Mouse (Mus musculus) heart, embryonic 11.5 days (tissue): Measurements from ENCODE around the gene Cemip2. TPM values are rescaled to one million over a fixed set of nuclear protein-coding genes. Genes with fewer than 3 reads are reported as not detected.

ENCODE experiments used
- ATAC-seq: fragments of 200-750 bp; cut with Nextera tagmentation; replicated peaks from 2 replicates; pipeline ENCODE4 v1.8.0; 2017; ENCODE audit warnings: moderate library complexity; ENCODE audit not compliant: insufficient number of reproducible peaks, low FRiP score, low TSS enrichment
- H3K27ac ChIP-seq: fragments of 300-500 bp; sonication (generic); 2 replicates; pipeline ENCODE4 v1.5.1; 2014; ENCODE audit warnings: mild to moderate bottlenecking, low read depth, low read length
- H3K27me3 ChIP-seq: fragments of 300-500 bp; sonication (generic); 2 replicates; pipeline ENCODE4 v1.6.1; 2014; ENCODE audit warnings: mild to moderate bottlenecking, low read length, mixed read lengths; ENCODE audit not compliant: control insufficient read depth, insufficient read depth
- H3K36me3 ChIP-seq: fragments of 300-500 bp; sonication (generic); 2 replicates; pipeline ENCODE4 v1.6.1; 2014; ENCODE audit warnings: mild to moderate bottlenecking, low read length, moderate library complexity, mixed read lengths; ENCODE audit not compliant: control insufficient read depth, insufficient read depth
- H3K4me1 ChIP-seq: fragments of 300-500 bp; sonication (generic); 2 replicates; pipeline ENCODE4 v1.6.1; 2014; ENCODE audit warnings: low read length; ENCODE audit not compliant: control insufficient read depth, insufficient read depth
- H3K4me2 ChIP-seq: fragments of 300-500 bp; sonication (generic); 2 replicates; pipeline ENCODE4 v1.6.1; 2014; ENCODE audit warnings: mild to moderate bottlenecking, moderate library complexity
- H3K4me3 ChIP-seq: fragments of 300-500 bp; sonication (generic); 2 replicates; pipeline ENCODE4 v1.5.1; 2014; ENCODE audit warnings: low read depth, low read length
- H3K9ac ChIP-seq: fragments of 300-500 bp; sonication (generic); 2 replicates; pipeline ENCODE4 v1.6.1; 2014; ENCODE audit warnings: mild to moderate bottlenecking, low read depth, low read length, moderate library complexity
- H3K9me3 ChIP-seq: fragments of 300-500 bp; sonication (generic); replicated peaks from 2 replicates; pipeline ENCODE4 v1.6.1; 2016; ENCODE audit warnings: low read length; ENCODE audit not compliant: control insufficient read depth
- WGBS: fragments of 180-500 bp; shearing (Covaris S2); extraction: QIAGEN DNeasy Blood & Tissue Kit; methylation state at CpG from one replicate; pipeline ENCODE4 v1.1.7; 2014; ENCODE audit not compliant: insufficient replicate concordance; 5-methylcytosine and 5-hydroxymethylcytosine counted together
- polyA plus RNA-seq: library from polyadenylated mRNA; unstranded; fragments of >200 nt; fragmentation: Nextera tagmentation; extraction: Ambion mirVana; gene quantifications from 2 replicates; pipeline ENCODE4 v1.2.1, GENCODE M21; 2014

The Cemip2 gene
- polyA plus RNA-seq, 1 experiment from 2014 or later: 77.0 TPM

DNA sequence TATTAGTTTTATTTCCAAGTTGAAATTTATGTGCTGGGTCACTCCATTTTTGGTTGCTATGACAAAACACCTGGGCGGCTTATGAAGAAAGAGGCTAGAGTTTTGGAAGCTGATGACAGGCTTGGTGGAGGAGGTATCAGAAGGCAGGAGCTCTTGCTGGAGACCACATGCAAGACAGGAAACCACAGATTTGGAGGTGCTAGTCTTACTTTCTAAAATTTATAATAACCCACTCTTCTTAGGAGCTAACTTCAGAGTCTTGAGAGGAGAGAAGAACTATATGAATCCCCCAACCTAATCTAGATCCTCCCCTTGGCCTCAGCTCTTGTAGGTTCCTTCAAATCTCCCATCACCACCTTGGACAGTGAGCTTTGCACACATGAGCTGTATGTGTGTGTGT lies 6.6 kb upstream of the Cemip2 start:
- ATAC-seq: no peak
- Histone ChIP-seq H3K4me1 (no peaks in the 10 kb centered on the region; the same call in none of the 2 replicates), H3K9me3 (no peaks in the 10 kb centered on the region), H3K4me3 (no peak overlapping the region), H3K4me2 (no peak overlapping the region), H3K27ac (no peak overlapping the region), H3K27me3 (no peaks in the 10 kb centered on the region), H3K9ac (no peak overlapping the region), H3K36me3 (no peaks in the 10 kb centered on the region)
- WGBS: 91% methylated on average over 1 of the region's 1 CpGs

DNA sequence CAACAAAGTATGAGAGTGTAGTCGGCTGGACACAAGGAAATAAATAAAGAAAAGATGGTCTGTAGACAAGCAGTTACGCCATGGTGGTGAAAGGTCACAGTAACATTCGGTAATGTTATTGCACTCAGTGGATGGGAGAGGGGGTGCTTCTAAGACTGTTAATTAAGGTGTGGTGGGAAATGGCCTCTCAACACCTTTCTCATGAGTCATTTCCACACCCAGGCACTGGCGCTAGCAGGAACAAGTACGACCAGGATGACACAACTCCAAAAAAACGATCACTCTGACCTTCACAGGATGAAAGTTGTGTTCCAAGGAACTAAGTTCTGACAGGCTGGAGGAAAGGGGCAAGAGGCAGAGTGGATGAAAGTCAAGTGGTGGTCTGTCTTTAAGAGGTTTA lies 4.5 kb upstream of the Cemip2 start:
- H3K4me2 ChIP-seq: no peak overlapping the region
- no peaks in the 10 kb centered on the region for H3K36me3 ChIP-seq
- H3K4me1 ChIP-seq: peaks cover 4% of the 10 kb centered on the region
- H3K9ac ChIP-seq: no peak overlapping the region
- no peaks in the 10 kb centered on the region for H3K9me3 ChIP-seq
- no peaks in the 10 kb centered on the region for H3K27me3 ChIP-seq
- 36% methylated on average over 6 of the region's 6 CpGs for WGBS
- H3K4me3 ChIP-seq: no peak overlapping the region
- no peak for ATAC-seq
- H3K27ac ChIP-seq: no peak overlapping the region

DNA sequence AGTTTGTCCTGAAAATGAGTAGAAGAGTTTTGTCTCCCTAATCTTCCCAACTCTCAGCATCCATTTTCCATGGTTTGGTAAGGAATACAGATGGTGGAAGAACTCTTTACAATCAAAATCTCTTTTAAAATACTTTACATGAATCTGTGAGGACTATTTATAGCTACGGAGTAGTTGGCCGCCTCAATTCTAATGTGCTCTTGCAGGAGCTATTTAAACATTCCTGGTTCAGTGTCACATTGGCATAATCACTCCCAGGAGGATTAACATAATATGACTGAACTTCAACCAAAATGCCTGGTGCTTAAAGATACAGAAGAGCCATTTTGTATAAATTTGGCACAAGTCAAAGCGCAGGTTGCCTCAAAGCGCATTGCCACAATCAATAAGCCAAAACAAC lies 2.5 kb upstream of the Cemip2 start:
- peaks cover 13% of the 10 kb centered on the region for H3K4me1 ChIP-seq
- H3K4me2 ChIP-seq: no peak overlapping the region
- H3K27ac ChIP-seq: no peak overlapping the region
- H3K9ac ChIP-seq: no peak overlapping the region
- no peak for ATAC-seq
- H3K4me3 ChIP-seq: no peak overlapping the region
- no peaks in the 10 kb centered on the region for H3K36me3 ChIP-seq
- no peaks in the 10 kb centered on the region for H3K27me3 ChIP-seq
- H3K9me3 ChIP-seq: no peaks in the 10 kb centered on the region
- 70% methylated on average over 4 of the region's 4 CpGs for WGBS

DNA sequence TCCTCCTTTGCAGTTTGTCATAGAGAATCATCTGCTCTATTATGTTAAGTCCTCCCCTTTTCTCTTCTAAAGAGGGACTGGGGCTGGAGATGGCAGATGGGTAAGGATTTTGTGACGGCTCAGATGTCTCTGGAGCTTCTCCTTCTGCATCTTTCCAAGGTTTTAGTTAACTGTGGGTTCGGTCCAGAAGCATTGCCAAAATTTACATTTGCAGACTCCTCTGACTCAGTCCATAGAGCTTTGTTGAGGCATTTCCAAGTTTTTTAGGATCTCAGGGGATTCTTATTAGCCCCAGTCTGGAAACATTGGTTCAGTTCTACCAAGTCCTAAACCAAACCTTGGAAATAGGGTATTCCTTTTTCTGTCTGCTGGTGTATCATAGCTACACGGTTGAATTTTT lies 1.5 kb upstream of the Cemip2 start:
- Histone ChIP-seq H3K27ac (no peak overlapping the region), H3K27me3 (no peaks in the 10 kb centered on the region), H3K4me1 (peaks cover 24% of the 10 kb centered on the region), H3K4me3 (no peak overlapping the region), H3K9ac (no peak overlapping the region), H3K9me3 (no peaks in the 10 kb centered on the region), H3K4me2 (no peak overlapping the region), H3K36me3 (no peaks in the 10 kb centered on the region)
- no peak for ATAC-seq
- 62% methylated on average over 3 of the region's 3 CpGs for WGBS

DNA sequence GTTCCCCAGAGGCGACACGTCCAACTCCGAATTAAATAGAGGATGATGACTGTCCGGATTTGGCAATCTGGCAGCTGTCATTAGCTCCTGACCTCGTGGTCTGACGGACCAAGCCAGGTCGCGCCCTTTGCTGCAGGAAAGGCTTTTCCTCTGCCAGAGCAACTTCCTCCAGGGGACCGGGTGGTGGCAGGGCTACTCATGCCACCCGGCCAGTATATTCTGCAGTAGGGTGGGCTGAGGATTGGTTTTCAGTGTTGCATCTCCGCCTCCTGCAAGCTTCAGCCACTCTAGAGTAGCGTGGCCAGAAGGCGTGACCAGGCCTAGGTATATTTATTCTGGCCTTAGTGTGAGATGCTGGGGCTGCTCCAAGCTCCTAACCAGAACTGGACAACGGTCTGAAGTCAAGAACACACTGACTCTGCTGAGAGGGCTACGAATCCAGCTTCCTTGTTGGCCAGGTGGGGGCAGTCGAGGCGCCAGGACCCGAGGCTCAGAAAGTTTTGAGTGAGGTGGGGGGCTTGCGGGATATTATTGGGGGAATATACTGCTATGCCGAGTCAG lies 891 bp upstream of the Cemip2 start:
- peak overlapping the region; percentile 89 for H3K4me3 ChIP-seq
- no peak overlapping the region for H3K9ac ChIP-seq
- peak overlapping the region; percentile 69 for H3K4me2 ChIP-seq
- H3K9me3 ChIP-seq: no peaks in the 10 kb centered on the region
- H3K27ac ChIP-seq: no peak overlapping the region
- 21% methylated on average over 20 of the region's 20 CpGs for WGBS
- H3K27me3 ChIP-seq: no peaks in the 10 kb centered on the region
- H3K4me1 ChIP-seq: peaks cover 30% of the 10 kb centered on the region
- H3K36me3 ChIP-seq: no peaks in the 10 kb centered on the region
- ATAC-seq: no peak

DNA sequence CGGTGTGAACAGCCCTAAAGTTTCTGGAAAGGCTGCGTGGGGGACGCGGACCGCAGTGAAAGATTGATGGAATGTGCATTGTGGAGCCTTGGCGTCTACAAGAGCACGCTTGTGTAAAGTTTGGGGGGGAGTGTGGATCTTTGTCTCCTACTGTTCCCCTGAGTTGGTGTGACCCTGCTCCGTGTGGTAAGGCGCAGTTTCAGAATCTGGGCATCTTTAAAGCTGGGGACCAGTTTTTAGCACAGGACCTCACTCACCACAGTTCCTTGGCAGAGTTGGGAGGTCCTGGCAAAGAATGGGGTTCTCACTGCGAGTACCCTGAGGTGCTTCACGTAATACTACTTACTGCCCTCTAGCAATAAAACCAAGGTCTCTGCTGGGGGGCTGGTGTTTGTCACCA lies 964 bp downstream of the Cemip2 start:
- peak overlapping the region; percentile 89 for H3K4me3 ChIP-seq
- H3K4me2 ChIP-seq: peak overlapping the region; percentile 69
- H3K9me3 ChIP-seq: no peaks in the 10 kb centered on the region
- H3K36me3 ChIP-seq: no peaks in the 10 kb centered on the region
- no peak for ATAC-seq
- H3K27me3 ChIP-seq: no peaks in the 10 kb centered on the region
- 0% methylated on average over 11 of the region's 11 CpGs for WGBS
- H3K27ac ChIP-seq: peak overlapping the region; percentile 95
- peak overlapping the region; percentile 94 for H3K9ac ChIP-seq
- H3K4me1 ChIP-seq: peaks cover 37% of the 10 kb centered on the region

DNA sequence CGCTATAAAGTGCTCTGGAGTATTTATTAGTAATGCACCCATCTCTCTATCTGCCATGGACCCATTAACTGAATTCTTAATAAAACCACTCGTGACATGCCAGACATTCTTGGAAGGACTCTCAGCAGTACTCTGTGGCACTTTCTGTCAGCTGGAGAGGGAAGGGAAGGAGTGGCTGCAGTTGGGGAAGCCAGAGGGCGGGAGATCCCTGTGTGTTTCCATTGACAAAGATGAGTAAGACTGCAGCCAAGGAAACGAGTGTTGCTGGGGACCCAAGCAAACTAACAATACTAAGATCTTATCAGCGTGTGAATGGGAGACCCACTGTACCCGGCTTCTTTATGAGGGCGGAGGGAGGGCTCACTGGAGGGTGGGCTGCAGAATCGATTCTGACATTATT lies 2.5 kb downstream of the Cemip2 start:
- Histone ChIP-seq H3K36me3 (no peaks in the 10 kb centered on the region), H3K9ac (peak overlapping the region; percentile 94; the same call in 1 of the 2 replicates), H3K27me3 (no peaks in the 10 kb centered on the region), H3K9me3 (no peaks in the 10 kb centered on the region), H3K27ac (no peak overlapping the region), H3K4me2 (peak overlapping the region; percentile 69), H3K4me1 (peaks cover 50% of the 10 kb centered on the region), H3K4me3 (peak overlapping the region; percentile 89)
- no peak for ATAC-seq
- 39% methylated on average over 8 of the region's 8 CpGs for whole genome bisulfite sequencing

DNA sequence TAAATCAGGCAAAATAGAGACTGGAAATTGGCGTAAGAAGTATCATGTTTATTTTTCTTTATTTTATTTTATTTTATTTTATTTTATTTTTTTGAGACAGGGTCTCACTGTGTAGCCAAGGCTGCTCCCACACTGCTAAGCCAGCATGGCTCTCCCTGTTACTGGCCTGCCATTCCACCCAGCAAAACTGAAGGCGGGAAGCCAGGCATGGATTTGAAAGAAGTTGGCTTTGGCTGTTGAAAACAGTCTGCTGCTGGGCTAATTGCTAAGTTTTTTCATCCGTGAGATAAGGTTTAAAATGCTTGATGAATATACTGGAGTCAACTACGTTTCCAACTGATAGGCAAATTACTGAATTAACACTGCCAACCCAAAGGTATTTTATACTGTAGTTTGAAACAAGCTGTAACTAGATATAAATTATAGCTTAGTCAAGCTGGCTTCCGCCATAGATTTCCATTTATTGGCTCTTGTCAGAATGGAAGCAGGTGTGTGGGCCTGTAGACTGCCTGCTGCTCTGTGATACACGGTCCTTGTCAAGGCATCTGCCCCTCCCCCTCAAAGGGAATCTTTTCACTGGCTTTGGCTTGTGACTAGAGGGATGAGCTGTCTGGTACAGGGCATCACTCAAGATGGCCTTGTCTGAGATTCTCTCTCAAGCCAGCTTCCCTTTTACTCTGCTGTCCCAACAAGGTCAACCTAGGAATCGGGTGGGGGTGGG lies 3.1 kb downstream of the Cemip2 start:
- Histone ChIP-seq H3K36me3 (no peaks in the 10 kb centered on the region), H3K9me3 (no peaks in the 10 kb centered on the region), H3K27ac (no peak overlapping the region), H3K4me2 (peak overlapping the region; percentile 69), H3K4me3 (peak overlapping the region; percentile 89), H3K27me3 (no peaks in the 10 kb centered on the region), H3K4me1 (peaks cover 53% of the 10 kb centered on the region), H3K9ac (peak overlapping the region; percentile 52)
- WGBS: 48% methylated on average over 7 of the region's 7 CpGs
- no peak for ATAC-seq
